Mouse (Mus musculus) lung, adult 2 months (tissue): ENCODE measurements around the gene Ptpn13.

Source experiments
- CTCF ChIP-seq: fragments of 200-500 bp; IDR thresholded peaks from 2 replicates; pipeline ENCODE4 v1.5.1; 2011; ENCODE audit warnings: mild to moderate bottlenecking, low read length, control low read depth; ENCODE audit not compliant: insufficient read depth
- POLR2A ChIP-seq: fragments of 200-500 bp; IDR thresholded peaks from 2 replicates; pipeline ENCODE4 v1.6.1; 2011; ENCODE audit warnings: low read depth, mild to moderate bottlenecking, control low read depth, low read length, borderline replicate concordance; ENCODE audit errors: extremely low read depth

- TF ChIP-seq POLR2A (no peak), CTCF (no peak)
Measured at GRCm38 (mm10) chr5:103597604-103598003, 172.6 kb downstream of the Ptpn13 start.
